Mouse (Mus musculus): ENCODE results near the gene Cacna1d. TPM values are rescaled to one million over a fixed set of nuclear protein-coding genes. Genes with fewer than 3 reads are reported as not detected.

Cacna1d gene
- total and polyA plus RNA-seq, 2 experiments from 2014 or later = 5.5 to 8.9 TPM

DNA sequence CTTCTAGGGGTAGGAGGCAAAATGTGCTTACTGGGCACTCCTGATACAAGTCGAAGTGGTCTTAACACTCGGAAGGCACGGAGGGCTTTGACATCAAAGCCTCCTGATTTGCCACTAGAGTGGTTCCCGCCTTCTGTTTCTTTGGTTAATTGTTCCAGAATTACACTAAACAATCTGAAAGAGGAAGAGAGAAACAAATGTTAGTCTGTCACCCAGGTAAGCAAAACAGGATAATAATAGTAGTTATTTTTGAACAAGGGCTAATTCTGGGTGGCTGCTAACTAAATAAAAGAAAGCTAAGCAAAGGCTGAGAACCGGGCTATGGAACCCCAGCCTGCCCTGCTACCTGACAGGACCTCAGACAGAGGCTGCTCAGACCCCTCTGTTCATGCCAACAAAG, 307.2 kb downstream of the Cacna1d start:
- H3K27me3 ChIP-seq (ENCODE audit: control insufficient read depth, insufficient read depth, low read length) = no peaks in the 10 kb centered on the region
- TF ChIP-seq CTCF (IDR thresholded peaks at IDR 0.05; ENCODE audit: low read depth) (no peak), EP300 (IDR thresholded peaks at IDR 0.05; ENCODE audit: low read depth) (no peak)
- H3K9ac ChIP-seq (replicated peaks; ENCODE audit: low read depth, low read length) = no peak overlapping the region
- DNase-seq (ENCODE audit: low spot score) = no peak
- H3K9me3 ChIP-seq (replicated peaks; ENCODE audit: control insufficient read depth, low read length) = no peaks in the 10 kb centered on the region
- no peak for ATAC-seq (ENCODE audit: insufficient read depth, low read depth)
- no peak overlapping the region for H3K27ac ChIP-seq (ENCODE audit: low read depth)
- no peak overlapping the region for H3K4me3 ChIP-seq (ENCODE audit: low read depth, low read length)
- H3K36me3 ChIP-seq (replicated peaks; ENCODE audit: control insufficient read depth, insufficient read depth, low read length) = no peaks in the 10 kb centered on the region
- H3K4me2 ChIP-seq (ENCODE audit: low read depth, low read length) = no peak overlapping the region
- no peaks in the 10 kb centered on the region for H3K4me1 ChIP-seq (ENCODE audit: control insufficient read depth, insufficient read depth)
- 86% methylated on average over 5 of the region's 5 CpGs for WGBS

DNA sequence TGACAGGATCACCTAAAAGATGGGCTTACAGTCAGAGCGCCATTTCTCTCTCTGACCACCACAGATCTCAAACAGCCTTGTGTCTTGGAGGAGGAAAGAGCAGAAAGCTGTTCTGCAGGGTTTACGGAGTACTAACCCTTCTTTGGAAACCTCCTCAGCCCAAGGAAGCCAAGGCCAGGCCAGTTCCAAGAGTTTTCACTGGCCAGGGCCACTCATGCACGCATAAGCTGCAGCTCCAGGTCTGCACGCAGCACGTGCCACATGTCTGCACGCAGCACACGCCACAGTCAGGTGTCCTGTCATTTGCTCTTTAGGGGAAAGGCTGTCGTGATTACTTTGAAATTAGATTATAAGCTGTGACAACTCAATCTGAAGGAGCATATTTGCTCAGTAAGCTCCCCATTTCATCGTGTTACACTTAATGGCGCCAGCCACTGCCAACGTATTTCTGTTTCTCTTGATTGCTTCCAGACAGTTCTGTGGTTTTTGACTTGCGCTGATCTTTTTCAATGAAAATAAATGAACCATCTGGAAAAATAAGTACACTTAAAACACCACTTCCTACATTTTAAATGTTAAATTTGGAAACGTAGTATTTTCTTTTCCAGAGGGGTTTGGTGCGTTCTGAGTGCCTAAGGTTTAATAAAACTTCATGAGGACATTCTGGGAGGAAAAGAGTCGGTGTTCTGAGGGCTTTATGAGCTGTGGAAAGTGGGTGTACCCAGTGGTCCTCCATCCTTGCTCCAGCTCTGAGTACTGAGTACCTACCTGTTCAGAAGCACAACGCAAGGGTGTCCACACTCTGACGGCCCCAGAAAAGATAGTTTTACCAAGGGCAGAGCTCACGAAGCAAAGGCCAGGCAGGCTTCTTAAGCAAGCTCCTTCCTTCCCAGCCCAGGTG, 308.4 kb downstream of the Cacna1d start:
- Histone ChIP-seq H3K9ac (replicated peaks; ENCODE audit: low read depth, low read length) (no peak overlapping the region), H3K27ac (ENCODE audit: low read depth) (no peak overlapping the region), H3K9me3 (replicated peaks; ENCODE audit: control insufficient read depth, low read length) (no peaks in the 10 kb centered on the region), H3K4me1 (ENCODE audit: control insufficient read depth, insufficient read depth) (peaks cover 6% of the 10 kb centered on the region; the same call in 1 of the 2 replicates), H3K36me3 (replicated peaks; ENCODE audit: control insufficient read depth, insufficient read depth, low read length) (no peaks in the 10 kb centered on the region), H3K4me2 (ENCODE audit: low read depth, low read length) (no peak overlapping the region), H3K4me3 (ENCODE audit: low read depth, low read length) (no peak overlapping the region), H3K27me3 (ENCODE audit: control insufficient read depth, insufficient read depth, low read length) (no peaks in the 10 kb centered on the region)
- TF ChIP-seq EP300 (IDR thresholded peaks at IDR 0.05; ENCODE audit: low read depth) (no peak), CTCF (IDR thresholded peaks at IDR 0.05; ENCODE audit: low read depth) (no peak)
- 86% methylated on average over 18 of the region's 18 CpGs for WGBS
- ATAC-seq (ENCODE audit: insufficient read depth, low read depth) = no peak
- DNase-seq (ENCODE audit: low spot score) = no peak

DNA sequence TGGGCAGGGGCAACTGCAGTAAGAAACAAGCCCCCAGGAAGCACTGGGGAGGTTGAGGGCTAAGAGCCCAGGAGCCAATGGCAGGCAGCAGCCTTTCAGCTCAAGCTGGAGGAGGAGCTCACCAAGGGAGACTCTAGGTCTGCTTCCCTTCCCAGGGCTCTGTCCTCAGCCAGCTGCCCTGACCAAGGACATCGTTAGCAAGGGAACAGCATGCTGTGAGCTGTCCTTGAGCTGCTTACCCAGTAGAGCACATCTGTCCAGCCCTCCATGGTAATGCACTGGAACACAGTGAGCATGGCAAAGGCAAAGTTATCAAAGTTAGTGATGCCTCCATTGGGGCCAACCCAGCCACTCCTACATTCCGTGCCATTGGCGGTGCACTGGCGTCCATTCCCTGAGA, 312.9 kb downstream of the Cacna1d start:
- ATAC-seq (ENCODE audit: insufficient read depth, low read depth) = no peak
- H3K9me3 ChIP-seq (replicated peaks; ENCODE audit: control insufficient read depth, low read length) = no peaks in the 10 kb centered on the region
- no peak overlapping the region for H3K4me3 ChIP-seq (ENCODE audit: low read depth, low read length)
- no peak overlapping the region for H3K9ac ChIP-seq (replicated peaks; ENCODE audit: low read depth, low read length)
- no peak overlapping the region for H3K27ac ChIP-seq (ENCODE audit: low read depth)
- H3K36me3 ChIP-seq (replicated peaks; ENCODE audit: control insufficient read depth, insufficient read depth, low read length) = no peaks in the 10 kb centered on the region
- H3K27me3 ChIP-seq (ENCODE audit: control insufficient read depth, insufficient read depth, low read length) = no peaks in the 10 kb centered on the region
- 78% methylated on average over 4 of the region's 4 CpGs for whole genome bisulfite sequencing
- H3K4me2 ChIP-seq (ENCODE audit: low read depth, low read length) = no peak overlapping the region
- H3K4me1 ChIP-seq (ENCODE audit: control insufficient read depth, insufficient read depth) = peaks cover 8% of the 10 kb centered on the region; the same call in 1 of the 2 replicates
- no peak for DNase-seq (ENCODE audit: low spot score)
- TF ChIP-seq EP300 (IDR thresholded peaks at IDR 0.05; ENCODE audit: low read depth) (no peak), CTCF (IDR thresholded peaks at IDR 0.05; ENCODE audit: low read depth) (no peak)

GRCm38 (mm10) chr14:30177850-30178249, 313.4 kb downstream of the Cacna1d start:
- H3K9ac ChIP-seq (replicated peaks; ENCODE audit: low read depth, low read length) = no peak overlapping the region
- no peak overlapping the region for H3K4me2 ChIP-seq (ENCODE audit: low read depth, low read length)
- peak; percentile 34 for DNase-seq (ENCODE audit: low spot score)
- TF ChIP-seq EP300 (IDR thresholded peaks at IDR 0.05; ENCODE audit: low read depth) (no peak), CTCF (IDR thresholded peaks at IDR 0.05; ENCODE audit: low read depth) (no peak)
- H3K36me3 ChIP-seq (replicated peaks; ENCODE audit: control insufficient read depth, insufficient read depth, low read length) = no peaks in the 10 kb centered on the region
- WGBS = 18% methylated on average over 5 of the region's 5 CpGs
- H3K27me3 ChIP-seq (ENCODE audit: control insufficient read depth, insufficient read depth, low read length) = no peaks in the 10 kb centered on the region
- H3K4me3 ChIP-seq (ENCODE audit: low read depth, low read length) = no peak overlapping the region
- H3K9me3 ChIP-seq (replicated peaks; ENCODE audit: control insufficient read depth, low read length) = no peaks in the 10 kb centered on the region
- H3K27ac ChIP-seq (ENCODE audit: low read depth) = no peak overlapping the region
- peaks cover 8% of the 10 kb centered on the region; the same call in 1 of the 2 replicates for H3K4me1 ChIP-seq (ENCODE audit: control insufficient read depth, insufficient read depth)
- ATAC-seq (ENCODE audit: insufficient read depth, low read depth) = peak; percentile 76

- no peak overlapping the region for H3K9ac ChIP-seq (replicated peaks; ENCODE audit: low read depth, low read length)
- H3K4me3 ChIP-seq (ENCODE audit: low read depth, low read length) = no peak overlapping the region
- no peaks in the 10 kb centered on the region for H3K36me3 ChIP-seq (replicated peaks; ENCODE audit: control insufficient read depth, insufficient read depth, low read length)
- TF ChIP-seq CTCF (IDR thresholded peaks at IDR 0.05; ENCODE audit: low read depth) = no peak
- TF ChIP-seq EP300 (IDR thresholded peaks at IDR 0.05; ENCODE audit: low read depth) = no peak
- no peak overlapping the region for H3K4me2 ChIP-seq (ENCODE audit: low read depth, low read length)
- DNase-seq (ENCODE audit: low spot score) = no peak
- H3K27ac ChIP-seq (ENCODE audit: low read depth) = no peak overlapping the region
- ATAC-seq (ENCODE audit: insufficient read depth, low read depth) = no peak
- peaks cover 8% of the 10 kb centered on the region; the same call in 1 of the 2 replicates for H3K4me1 ChIP-seq (ENCODE audit: control insufficient read depth, insufficient read depth)
- H3K9me3 ChIP-seq (replicated peaks; ENCODE audit: control insufficient read depth, low read length) = no peaks in the 10 kb centered on the region
- 68% methylated on average over 3 of the region's 3 CpGs for WGBS
- no peaks in the 10 kb centered on the region for H3K27me3 ChIP-seq (ENCODE audit: control insufficient read depth, insufficient read depth, low read length)
These were observed 315.9 kb downstream of the Cacna1d start for GRCm38 (mm10) chr14:30175362-30175761.

All from heart, postnatal 0 days (tissue).